Mouse (Mus musculus) heart, adult 2 months (tissue): ENCODE measurements at regions not wholly inside any gene's neighbourhood (a gene's known extent, or its start where the extent isn't known, plus 50 kb on each side); places are given as distances from the start of the nearest gene placed in this dataset.
A peak's percentile ranks its signal among the peaks of the same experiment; 100 is the strongest.

Source experiments
- DNase-seq, 2 experiments: peaks; one replicate each; pipeline ENCODE4 v3.0.0; 2021
- H3K27ac ChIP-seq: fragments of 200-600 bp; 2 replicates; pipeline ENCODE4 v1.8.1; 2022
- H3K27me3 ChIP-seq: fragments of 200-500 bp; 2 replicates; pipeline ENCODE4 v1.6.1; 2012; ENCODE audit warnings: mild to moderate bottlenecking, low read length, inconsistent platforms, mixed read lengths; ENCODE audit not compliant: control insufficient read depth, insufficient read depth
- H3K36me3 ChIP-seq: fragments of 200-500 bp; 2 replicates; pipeline ENCODE4 v1.6.1; 2012; ENCODE audit warnings: low read length, inconsistent platforms; ENCODE audit not compliant: control insufficient read depth, insufficient read depth
- H3K4me1 ChIP-seq: fragments of 200-500 bp; 2 replicates; pipeline ENCODE4 v1.6.1; 2011; ENCODE audit warnings: low read length; ENCODE audit not compliant: control insufficient read depth, insufficient read depth
- H3K4me3 ChIP-seq: fragments of 200-600 bp; 2 replicates; pipeline ENCODE4 v1.8.1; 2022
- H3K79me2 ChIP-seq: fragments of 200-500 bp; replicated peaks from 2 replicates; pipeline ENCODE4 v1.6.1; 2012; ENCODE audit warnings: mild to moderate bottlenecking, inconsistent platforms, low read length, moderate library complexity, mixed read lengths; ENCODE audit not compliant: control insufficient read depth, insufficient read depth
- H3K9ac ChIP-seq: fragments of 200-500 bp; 2 replicates; pipeline ENCODE4 v1.6.1; 2012; ENCODE audit warnings: low read depth, mild to moderate bottlenecking, control low read depth, inconsistent platforms, low read length, mixed read lengths
- CTCF ChIP-seq: fragments of 200-600 bp; IDR thresholded peaks from 2 replicates; pipeline ENCODE4 v1.8.1; 2022; ENCODE audit warnings: antibody characterized with exemption, mild to moderate bottlenecking, moderate library complexity
- EP300 ChIP-seq: fragments of 200-500 bp; IDR thresholded peaks from 2 replicates; pipeline ENCODE4 v1.6.1; 2011; ENCODE audit warnings: low read depth, low read length, control low read depth; ENCODE audit not compliant: insufficient read depth
- POLR2A ChIP-seq: fragments of 200-500 bp; IDR thresholded peaks from 2 replicates; pipeline ENCODE4 v1.6.1; 2011; ENCODE audit warnings: mild to moderate bottlenecking, low read depth, low read length, control low read depth; ENCODE audit not compliant: insufficient read depth
- WGBS: fragments of 180-500 bp; shearing (Covaris S2); methylation state at CpG from one replicate; pipeline ENCODE4 v1.1.7; 2018; 5-methylcytosine and 5-hydroxymethylcytosine counted together
- intact Hi-C: fragments of 180-260 bp; cut with DNase I; formaldehyde crosslinking; loops from one replicate; pipeline ENCODE4 v1.15.1; 2025

GRCm38 (mm10) chr14:46553239-46553638 is 162.8 kb upstream of the Bmp4 start:
- TF ChIP-seq CTCF (no peak), POLR2A (no peak), EP300 (no peak)
- WGBS, result 93% methylated on average over 2 of the region's 2 CpGs
- Histone ChIP-seq H3K4me3 (no peak overlapping the region), H3K27ac (no peak overlapping the region), H3K79me2 (no peaks in the 10 kb centered on the region), H3K27me3 (no peaks in the 10 kb centered on the region), H3K36me3 (no peaks in the 10 kb centered on the region), H3K9ac (no peak overlapping the region), H3K4me1 (no peaks in the 10 kb centered on the region)
- intact Hi-C loops, result no loop called here
- no peak for DNase-seq

GRCm38 (mm10) chr14:46546146-46546545 is 155.7 kb upstream of the Bmp4 start:
- no peak for DNase-seq
- H3K27me3 ChIP-seq, result no peaks in the 10 kb centered on the region
- TF ChIP-seq EP300 (no peak), CTCF (no peak), POLR2A (no peak)
- H3K36me3 ChIP-seq, result no peaks in the 10 kb centered on the region
- no peaks in the 10 kb centered on the region for H3K79me2 ChIP-seq
- H3K4me1 ChIP-seq, result no peaks in the 10 kb centered on the region
- no peak overlapping the region for H3K27ac ChIP-seq
- no peak overlapping the region for H3K9ac ChIP-seq
- intact Hi-C loops, result no loop called here
- WGBS, result 78% methylated on average over 6 of the region's 6 CpGs
- H3K4me3 ChIP-seq, result no peak overlapping the region

GRCm38 (mm10) chr14:46539466-46540187 is 149.2 kb upstream of the Bmp4 start:
- DNase-seq, result no peak

GRCm38 (mm10) chr14:46536002-46536762 is 145.7 kb upstream of the Bmp4 start:
- no peaks in the 10 kb centered on the region for H3K4me1 ChIP-seq
- TF ChIP-seq CTCF (no peak), EP300 (no peak), POLR2A (no peak)

More at GRCm38 (mm10) chr14:46539466-46540187, 149.2 kb upstream of the Bmp4 start:
- H3K4me1 ChIP-seq, result no peaks in the 10 kb centered on the region
- H3K27me3 ChIP-seq, result no peaks in the 10 kb centered on the region
- no peak overlapping the region for H3K9ac ChIP-seq
- intact Hi-C loops, result no loop called here
- H3K36me3 ChIP-seq, result no peaks in the 10 kb centered on the region
- H3K4me3 ChIP-seq, result no peak overlapping the region
- H3K27ac ChIP-seq, result no peak overlapping the region
- WGBS, result 62% methylated on average over 6 of the region's 6 CpGs
- TF ChIP-seq CTCF (0 out of 2 replicates have a peak, but pooled peaks have one; percentile 8), POLR2A (no peak), EP300 (no peak)
- no peaks in the 10 kb centered on the region for H3K79me2 ChIP-seq

GRCm38 (mm10) chr14:46532697-46533096 is 142.2 kb upstream of the Bmp4 start:
- Histone ChIP-seq H3K27me3 (no peaks in the 10 kb centered on the region), H3K27ac (no peak overlapping the region), H3K9ac (no peak overlapping the region), H3K79me2 (no peaks in the 10 kb centered on the region), H3K36me3 (no peaks in the 10 kb centered on the region), H3K4me3 (no peak overlapping the region), H3K4me1 (no peaks in the 10 kb centered on the region)
- 67% methylated on average over 1 of the region's 1 CpGs for WGBS
- DNase-seq, result no peak
- no peak for TF ChIP-seq CTCF
- no peak for TF ChIP-seq POLR2A
- TF ChIP-seq EP300, result no peak
- intact Hi-C loops, result no loop called here

More at GRCm38 (mm10) chr14:46536002-46536762, 145.7 kb upstream of the Bmp4 start:
- intact Hi-C loops, result no loop called here
- WGBS, result 68% methylated on average over 10 of the region's 10 CpGs
- no peak for DNase-seq
- Histone ChIP-seq H3K27ac (no peak overlapping the region), H3K27me3 (no peaks in the 10 kb centered on the region), H3K4me3 (no peak overlapping the region), H3K79me2 (no peaks in the 10 kb centered on the region), H3K9ac (no peak overlapping the region), H3K36me3 (no peaks in the 10 kb centered on the region)

GRCm38 (mm10) chr14:46530452-46530851 is 140.0 kb upstream of the Bmp4 start:
- Histone ChIP-seq H3K36me3 (no peaks in the 10 kb centered on the region), H3K79me2 (no peaks in the 10 kb centered on the region), H3K4me1 (no peaks in the 10 kb centered on the region), H3K9ac (no peak overlapping the region), H3K27me3 (no peaks in the 10 kb centered on the region), H3K27ac (no peak overlapping the region), H3K4me3 (no peak overlapping the region)
- 77% methylated on average over 6 of the region's 6 CpGs for WGBS
- intact Hi-C loops, result no loop called here
- TF ChIP-seq POLR2A (no peak), EP300 (no peak), CTCF (no peak)
- no peak for DNase-seq
